25 mouse cellular contexts compared by ENCODE assay signal in the genomic region with DNA sequence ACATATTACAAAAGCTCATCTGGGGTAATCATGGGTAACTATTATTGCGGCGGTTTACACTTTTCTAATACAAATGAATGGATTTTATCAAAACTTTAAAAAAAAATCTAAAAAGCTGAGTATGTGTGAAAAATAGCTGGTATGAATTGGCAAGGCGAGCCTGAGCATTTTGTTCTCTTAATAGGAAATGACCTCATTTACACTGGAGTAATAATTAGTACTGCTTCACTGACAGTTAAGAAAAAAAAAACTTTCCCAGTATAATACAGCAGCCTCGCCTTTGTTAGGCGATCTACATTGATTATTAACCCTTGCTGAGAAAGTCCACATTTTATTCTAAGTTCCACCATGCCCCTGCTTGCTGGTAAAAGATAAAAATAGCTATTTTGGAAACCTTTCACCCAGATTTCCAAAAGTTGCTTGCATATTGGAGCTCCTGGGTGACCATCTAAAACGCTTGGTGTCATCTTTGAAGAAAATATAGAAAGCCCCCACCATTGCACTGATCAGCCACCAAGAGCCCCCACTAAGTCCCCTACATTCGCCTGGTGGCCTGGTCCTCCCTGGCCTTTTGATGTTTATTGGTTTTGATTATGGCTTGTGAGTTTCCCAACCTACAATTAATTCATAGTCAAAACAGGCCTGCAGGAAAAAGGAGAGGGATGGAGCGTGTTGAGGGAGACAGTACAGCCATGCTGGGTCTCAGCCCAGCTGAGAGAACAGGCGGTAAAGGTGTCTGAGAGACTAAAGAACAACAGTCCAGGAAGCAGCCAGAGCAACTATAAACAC. TPM values are rescaled to one million over a fixed set of nuclear protein-coding genes. Genes with fewer than 3 reads are reported as not detected.
DNase-seq lines count a peak whose midpoint lies in the region; ATAC-seq and TF ChIP-seq lines count a peak whose summit lies in the region.
"Had no signal": no experiment of that assay in that cellular context is flagged by ENCODE, and none has a peak within 500 bp of the region (broad histone marks: within the 10 kb centered on the region; RNA-seq: fewer than 3 reads in every experiment).

No protein-coding gene starts in this region.

- 63% methylated on average over 9 of the region's 9 CpGs for WGBS in embryonic facial prominence, embryonic 14.5 days
- 71% methylated on average over 9 of the region's 9 CpGs for WGBS in embryonic facial prominence, embryonic 10.5 days
- 10% methylated on average over 9 of the region's 9 CpGs for WGBS in forebrain, embryonic 14.5 days

- H3K27ac ChIP-seq in embryonic facial prominence, embryonic 14.5 days (replicated peaks; ENCODE audit: low read depth, low read length): no peak overlapping the region
- no peak overlapping the region for H3K27ac ChIP-seq in embryonic facial prominence, embryonic 10.5 days (replicated peaks)
- 0 out of 2 replicates have a peak overlapping the region, but pooled peaks have one; percentile 7 for H3K27ac ChIP-seq in layer of hippocampus, adult 2 months
- peak overlapping the region; percentile 75 for H3K27ac ChIP-seq in forebrain, embryonic 14.5 days (ENCODE audit: low read depth, low read length)
- H3K27ac ChIP-seq: gastrocnemius, adult 2 months; heart, embryonic 15.5 days; limb, embryonic 12.5 days; midbrain, embryonic 10.5 days had no signal

- no peak overlapping the region for H3K4me2 ChIP-seq in embryonic facial prominence, embryonic 14.5 days (ENCODE audit: low read depth, low read length)
- H3K4me2 ChIP-seq in forebrain, embryonic 14.5 days (ENCODE audit: low read length): peak overlapping the region; percentile 16
- H3K4me2 ChIP-seq: heart, embryonic 15.5 days; limb, embryonic 12.5 days; liver, embryonic 11.5 days had no signal

- no peaks in the 10 kb centered on the region for H3K27me3 ChIP-seq in embryonic facial prominence, embryonic 14.5 days (replicated peaks; ENCODE audit: control insufficient read depth, insufficient read depth, low read length)
- H3K27me3 ChIP-seq in embryonic facial prominence, embryonic 10.5 days (replicated peaks; ENCODE audit: low read depth, poor library complexity, severe bottlenecking): no peaks in the 10 kb centered on the region
- H3K27me3 ChIP-seq in forebrain, embryonic 14.5 days (replicated peaks; ENCODE audit: control insufficient read depth, insufficient read depth, low read length): no peaks in the 10 kb centered on the region
- H3K27me3 ChIP-seq: heart, embryonic 15.5 days had no signal

- H3K9ac ChIP-seq in embryonic facial prominence, embryonic 14.5 days (ENCODE audit: low read depth, low read length): no peak overlapping the region
- H3K9ac ChIP-seq in forebrain, embryonic 14.5 days (ENCODE audit: low read length): no peak overlapping the region; the same call in 1 of the 2 replicates
- H3K9ac ChIP-seq: heart, embryonic 15.5 days; limb, embryonic 12.5 days; liver, postnatal 0 days had no signal

- peak; percentile 26 for DNase-seq in embryonic facial prominence, embryonic 14.5 days (ENCODE audit: low spot score)
- no peak for DNase-seq in embryonic facial prominence, embryonic 10.5 days (ENCODE audit: low spot score)
- DNase-seq in layer of hippocampus, adult 2 months (ENCODE audit: low spot score in 2 of 2): no peak
- no peak for DNase-seq in layer of hippocampus, adult 8-10 months (ENCODE audit: low spot score in 2 of 2)
- peak; percentile 81 for DNase-seq in forebrain, embryonic 14.5 days (ENCODE audit: low spot score)
- DNase-seq in retina, postnatal 1 day: peak; percentile 84
- DNase-seq in lung, postnatal 25 days (ENCODE audit: low spot score): no peak
- DNase-seq in frontal cortex, adult 2 months (ENCODE audit: extremely low spot score in 1 of 2, low spot score in 1 of 2): no peak
- DNase-seq: adrenal gland, postnatal 25 days; cerebellum, adult 9-10 months; gastrocnemius, adult 2 months; heart, postnatal 36 days; kidney, adult 2 months; kidney, postnatal 10 days; liver, postnatal 0 days; right cerebral cortex, postnatal 4 days; thymus, adult 18-20 months; thymus, postnatal 4 days had no signal

- ATAC-seq in embryonic facial prominence, embryonic 14.5 days (ENCODE audit: low read depth): no peak
- ATAC-seq in forebrain, embryonic 14.5 days: peak; percentile 63
- ATAC-seq: inflammation-experienced regulatory T-cells, adult 6 months; liver, postnatal 0 days; lung, postnatal 0 days had no signal

- no peaks in the 10 kb centered on the region for H3K36me3 ChIP-seq in embryonic facial prominence, embryonic 14.5 days (ENCODE audit: control insufficient read depth, insufficient read depth, low read length)
- H3K36me3 ChIP-seq in embryonic facial prominence, embryonic 10.5 days (replicated peaks): no peaks in the 10 kb centered on the region
- no peaks in the 10 kb centered on the region for H3K36me3 ChIP-seq in forebrain, embryonic 14.5 days (ENCODE audit: control insufficient read depth, insufficient read depth, low read length)
- H3K36me3 ChIP-seq: heart, embryonic 15.5 days; limb, embryonic 12.5 days; midbrain, embryonic 10.5 days had no signal

- H3K4me3 ChIP-seq in embryonic facial prominence, embryonic 14.5 days (ENCODE audit: low read depth, low read length): no peak overlapping the region
- H3K4me3 ChIP-seq in embryonic facial prominence, embryonic 10.5 days: no peak overlapping the region
- H3K4me3 ChIP-seq in layer of hippocampus, adult 2 months: no peak overlapping the region
- no peak overlapping the region for H3K4me3 ChIP-seq in forebrain, embryonic 14.5 days (ENCODE audit: low read depth, low read length)
- H3K4me3 ChIP-seq: gastrocnemius, adult 2 months; heart, embryonic 15.5 days; limb, embryonic 12.5 days; midbrain, embryonic 10.5 days had no signal

- no peaks in the 10 kb centered on the region for H3K4me1 ChIP-seq in embryonic facial prominence, embryonic 14.5 days (ENCODE audit: control insufficient read depth, insufficient read depth, low read length)
- H3K4me1 ChIP-seq in embryonic facial prominence, embryonic 10.5 days: peaks cover 25% of the 10 kb centered on the region
- peaks cover 21% of the 10 kb centered on the region for H3K4me1 ChIP-seq in forebrain, embryonic 14.5 days (ENCODE audit: control insufficient read depth, insufficient read depth, low read length)
- H3K4me1 ChIP-seq: heart, embryonic 15.5 days had no signal

- H3K9me3 ChIP-seq in embryonic facial prominence, embryonic 14.5 days (ENCODE audit: control insufficient read depth, low read length): no peaks in the 10 kb centered on the region
- H3K9me3 ChIP-seq in embryonic facial prominence, embryonic 10.5 days: no peaks in the 10 kb centered on the region
- no peaks in the 10 kb centered on the region for H3K9me3 ChIP-seq in forebrain, embryonic 14.5 days (replicated peaks; ENCODE audit: control insufficient read depth, low read length)
- H3K9me3 ChIP-seq: heart, embryonic 15.5 days; limb, embryonic 12.5 days; midbrain, embryonic 10.5 days had no signal

- no peak for TF ChIP-seq CTCF in layer of hippocampus, adult 2 months (conservative IDR thresholded peaks at IDR 0.05)

RNA-seq across cellular contexts. Expression of gene Zfp536, which starts 49.2 kb away (rescaled TPM):
- polyA plus RNA-seq in embryonic facial prominence, embryonic 14.5 days (2014; fragmentation: Nextera tagmentation; extraction: Ambion mirVana): 7.2 and 7.7 TPM in 2 replicates
- polyA plus RNA-seq in embryonic facial prominence, embryonic 10.5 days (2016; fragmentation: Nextera tagmentation; extraction: Ambion mirVana): 15.6 and 19.0 TPM in 2 replicates
- total RNA-seq in layer of hippocampus, adult 2 months (2021): 10 to 100 TPM; 44.4 to 45.5 TPM
- total RNA-seq in layer of hippocampus, adult 8-10 months (2022): 10 to 100 TPM; 48.4 to 50.9 (median 49.8) TPM
- polyA plus RNA-seq in forebrain, embryonic 14.5 days (2014; fragmentation: Nextera tagmentation; extraction: Ambion mirVana): 21.8 and 26.2 TPM in 2 replicates
- polyA plus RNA-seq in frontal cortex, adult 2 months (2012; rRNA removed): 12.6 and 20.3 TPM in 2 replicates
- total RNA-seq: common myeloid progenitor, adult 5-6 weeks had no signal
- polyA plus RNA-seq: liver, postnatal 0 days had no signal

Comparison
In these comparisons a context has a peak if more than half of its experiments do, and no peak if none do; other contexts are left out.
1. DNase-seq: peak in embryonic facial prominence, embryonic 14.5 days (single experiment), forebrain, embryonic 14.5 days (single experiment) and retina, postnatal 1 day (single experiment); none in embryonic facial prominence, embryonic 10.5 days (single experiment), layer of hippocampus, adult 2 months (0 of 2), layer of hippocampus, adult 8-10 months (0 of 2), lung, postnatal 25 days (single experiment) and frontal cortex, adult 2 months (0 of 2).
2. H3K27ac ChIP-seq: peak in layer of hippocampus, adult 2 months (single experiment) and forebrain, embryonic 14.5 days (single experiment); none in embryonic facial prominence, embryonic 14.5 days (single experiment) and embryonic facial prominence, embryonic 10.5 days (single experiment).